ENCODE assay signal across 1 mouse cellular context in genomic region chr2:34742675-34743074, GRCm38 (mm10).
TF ChIP-seq lines count a peak whose summit lies in the region.

No protein-coding gene starts in this region.

TF ChIP-seq in MEL, 35 proteins besides CTCF, POLR2A, EP300 and RAD21:
- TF ChIP-seq POLR2AphosphoS2 (IDR thresholded peaks at IDR 0.05; ENCODE audit: low read length) (no peak), BHLHE40 (IDR thresholded peaks at IDR 0.05; ENCODE audit: borderline replicate concordance, low read depth, low read length) (no peak), ZNF384 (IDR thresholded peaks at IDR 0.05; ENCODE audit: low read depth, low read length) (no peak), KAT2A (conservative IDR thresholded peaks at IDR 0.05; ENCODE audit: low read depth, low read length) (no peak), MXI1 (IDR thresholded peaks at IDR 0.05; ENCODE audit: low read depth, low read length) (no peak), MYC (IDR thresholded peaks at IDR 0.05; ENCODE audit: low read depth, low read length) (no peak), USF2 (IDR thresholded peaks at IDR 0.05; ENCODE audit: borderline replicate concordance in 1 of 2, insufficient read depth in 1 of 2, low read depth in 1 of 2, low read length in 2 of 2) (no peak), MAFK (IDR thresholded peaks at IDR 0.05; ENCODE audit: borderline replicate concordance, low read depth, low read length) (no peak), HCFC1 (IDR thresholded peaks at IDR 0.05; ENCODE audit: low read depth, low read length) (no peak), GATA1 (IDR thresholded peaks at IDR 0.05; ENCODE audit: low read depth, low read length) (no peak), GABPA (IDR thresholded peaks at IDR 0.05; ENCODE audit: low read depth, low read length) (no peak), TAL1 (IDR thresholded peaks at IDR 0.05; ENCODE audit: low read length) (no peak), SIN3A (IDR thresholded peaks at IDR 0.05; ENCODE audit: low read length) (no peak), E2F4 (IDR thresholded peaks at IDR 0.05; ENCODE audit: borderline replicate concordance, low read depth, low read length) (no peak)
